Mouse (Mus musculus): ENCODE measurements around the gene Zswim1.

The Zswim1 gene

GRCm38 (mm10) chr2:164822636-164823165, at the start of gene Zswim1:
Gene Zswim1, plus strand, starts transcription at chr2:164822686.
- DNase-seq (ENCODE audit: low spot score in 2 of 2) = peak; percentile 100

GRCm38 (mm10) chr2:164773229-164773988, 49.1 kb upstream of the Zswim1 start:
- DNase-seq (ENCODE audit: low spot score in 2 of 2) = peak in 1 of 2 experiments; percentile 63

- DNase-seq (ENCODE audit: low spot score in 2 of 2) = no peak
Measured at GRCm38 (mm10) chr2:164773989-164774364, 48.5 kb upstream of the Zswim1 start.

- DNase-seq (ENCODE audit: low spot score in 2 of 2) = no peak
Measured at GRCm38 (mm10) chr2:164776130-164776529, 46.4 kb upstream of the Zswim1 start.

GRCm38 (mm10) chr2:164776801-164777200, 45.7 kb upstream of the Zswim1 start:
- DNase-seq (ENCODE audit: low spot score in 2 of 2) = no peak

GRCm38 (mm10) chr2:164777246-164778014, 45.1 kb upstream of the Zswim1 start:
- DNase-seq (ENCODE audit: low spot score in 2 of 2) = no peak

- DNase-seq (ENCODE audit: low spot score in 2 of 2) = no peak
Measured at GRCm38 (mm10) chr2:164778015-164778287, 44.5 kb upstream of the Zswim1 start.

- DNase-seq (ENCODE audit: low spot score in 2 of 2) = no peak
Measured at GRCm38 (mm10) chr2:164778809-164779208, 43.7 kb upstream of the Zswim1 start.

- DNase-seq (ENCODE audit: low spot score in 2 of 2) = no peak
Measured at GRCm38 (mm10) chr2:164779481-164780086, 42.9 kb upstream of the Zswim1 start, which contains the start of gene Tnnc2. Gene Tnnc2, minus strand, starts transcription at chr2:164779967.

GRCm38 (mm10) chr2:164781876-164782275, 40.6 kb upstream of the Zswim1 start:
- no peak for DNase-seq (ENCODE audit: low spot score in 2 of 2)

- no peak for DNase-seq (ENCODE audit: low spot score in 2 of 2)
Measured at GRCm38 (mm10) chr2:164783926-164784581, 38.4 kb upstream of the Zswim1 start.

GRCm38 (mm10) chr2:164784869-164785420, 37.5 kb upstream of the Zswim1 start:
- DNase-seq (ENCODE audit: low spot score in 2 of 2) = no peak

GRCm38 (mm10) chr2:164785481-164786387, 36.8 kb upstream of the Zswim1 start, which contains the start of gene Snx21:
Gene Snx21, plus strand, starts transcription at chr2:164785823.
- peak; percentile 71 to 84 for DNase-seq (ENCODE audit: low spot score in 2 of 2)

- no peak for DNase-seq (ENCODE audit: low spot score in 2 of 2)
Measured at GRCm38 (mm10) chr2:164786388-164786885, 36.0 kb upstream of the Zswim1 start.

GRCm38 (mm10) chr2:164787032-164787431, 35.5 kb upstream of the Zswim1 start:
- DNase-seq (ENCODE audit: low spot score in 2 of 2) = no peak

GRCm38 (mm10) chr2:164787779-164788178, 34.7 kb upstream of the Zswim1 start:
- no peak for DNase-seq (ENCODE audit: low spot score in 2 of 2)

- no peak for DNase-seq (ENCODE audit: low spot score in 2 of 2)
Measured at GRCm38 (mm10) chr2:164788411-164788810, 34.1 kb upstream of the Zswim1 start.

GRCm38 (mm10) chr2:164790451-164790850, 32.0 kb upstream of the Zswim1 start:
- DNase-seq (ENCODE audit: low spot score in 2 of 2) = no peak

GRCm38 (mm10) chr2:164791841-164792261, 30.6 kb upstream of the Zswim1 start:
- no peak for DNase-seq (ENCODE audit: low spot score in 2 of 2)

All from spleen, postnatal 4 days (tissue).